Mouse (Mus musculus) forebrain, embryonic 13.5 days (tissue): ENCODE data around the gene Htatsf1. TPM values are rescaled to one million over a fixed set of nuclear protein-coding genes. Genes with fewer than 3 reads are reported as not detected.

Source experiments
- polyA plus RNA-seq: library from polyadenylated mRNA; unstranded; fragments of >200 nt; fragmentation: Nextera tagmentation; extraction: Ambion mirVana; gene quantifications from 2 replicates; pipeline ENCODE4 v1.2.1, GENCODE M21; 2015

Htatsf1 gene
- polyA plus RNA-seq, 1 experiment from 2014 or later: 94.9 TPM

Other genes with a start within 250 kb of the Htatsf1 start
- 0.78 and 1.0 TPM in 2 replicates for gene Map7d3, start 231.3 kb upstream of the Htatsf1 start, polyA plus RNA-seq
- gene Adgrg4, start 183.4 kb upstream of the Htatsf1 start, polyA plus RNA-seq: not detected in 2 replicates
- gene Brs3, start 10.5 kb upstream of the Htatsf1 start, polyA plus RNA-seq: 0.14 TPM in 1 of 2 replicates, not detected in the other
- gene Vgll1, start 34.5 kb downstream of the Htatsf1 start, polyA plus RNA-seq: not detected in 2 replicates
- not detected in 2 replicates for gene Cd40lg, start 158.6 kb downstream of the Htatsf1 start, polyA plus RNA-seq